Mouse (Mus musculus) R1 (cell line): ENCODE measurements around the gene Gm20662.
A peak's percentile ranks its signal among the peaks of the same experiment; 100 is the strongest.

Experiments
- DNase-seq: peaks from one replicate; pipeline ENCODE4 v3.0.0-alpha.2; 2018; ENCODE audit warnings: low read depth, low spot score

Gene Gm20662

GRCm38 (mm10) chr9:108052885-108053664, 56.9 kb downstream of the Gm20662 start, which contains the start of gene Amigo3:
Gene Amigo3 (plus strand): TSS chr9:108053159.
- DNase-seq, result peak; percentile 97

GRCm38 (mm10) chr9:108053665-108054225, 57.6 kb downstream of the Gm20662 start:
- no peak for DNase-seq

- peak; percentile 30 for DNase-seq
Observed at GRCm38 (mm10) chr9:108054331-108055040, 58.3 kb downstream of the Gm20662 start.

GRCm38 (mm10) chr9:108055061-108055460, 58.9 kb downstream of the Gm20662 start:
- DNase-seq, result no peak

- no peak for DNase-seq
Observed at GRCm38 (mm10) chr9:108055661-108056237, 59.6 kb downstream of the Gm20662 start.

GRCm38 (mm10) chr9:108056361-108057261, 60.5 kb downstream of the Gm20662 start:
- no peak for DNase-seq

GRCm38 (mm10) chr9:108057262-108057562, 61.1 kb downstream of the Gm20662 start:
- no peak for DNase-seq

GRCm38 (mm10) chr9:108058291-108058690, 62.1 kb downstream of the Gm20662 start:
- DNase-seq, result no peak

GRCm38 (mm10) chr9:108062142-108062541, 66.0 kb downstream of the Gm20662 start:
- no peak for DNase-seq

- DNase-seq, result no peak
Observed at GRCm38 (mm10) chr9:108063361-108063760, 67.2 kb downstream of the Gm20662 start.

GRCm38 (mm10) chr9:108065491-108066011, 69.4 kb downstream of the Gm20662 start:
- DNase-seq, result peak; percentile 68

- DNase-seq, result peak; percentile 31
Observed at GRCm38 (mm10) chr9:108067199-108067598, 71.0 kb downstream of the Gm20662 start.

- DNase-seq, result peak; percentile 88
Observed at GRCm38 (mm10) chr9:108067900-108068299, 71.8 kb downstream of the Gm20662 start.

GRCm38 (mm10) chr9:108069007-108069406, 72.9 kb downstream of the Gm20662 start:
- DNase-seq, result no peak

GRCm38 (mm10) chr9:108069529-108069928, 73.4 kb downstream of the Gm20662 start:
- DNase-seq, result no peak

- no peak for DNase-seq
Observed at GRCm38 (mm10) chr9:108071801-108072200, 75.7 kb downstream of the Gm20662 start.

- no peak for DNase-seq
Observed at GRCm38 (mm10) chr9:108072481-108072924, 76.4 kb downstream of the Gm20662 start.

GRCm38 (mm10) chr9:108073141-108073930, 77.2 kb downstream of the Gm20662 start:
- no peak for DNase-seq

GRCm38 (mm10) chr9:108080168-108080567, 84.0 kb downstream of the Gm20662 start, which contains the start of gene Mst1:
Gene Mst1 (plus strand): TSS chr9:108080436.
- DNase-seq, result peak; percentile 27

- peak; percentile 69 for DNase-seq
Observed at GRCm38 (mm10) chr9:108082549-108082948, 86.4 kb downstream of the Gm20662 start.
